Mouse (Mus musculus): ENCODE measurements at regions not wholly inside any gene's neighbourhood (a gene's known extent, or its start where the extent isn't known, plus 50 kb on each side); places are given as distances from the start of the nearest gene placed in this dataset.
A peak's percentile ranks its signal among the peaks of the same experiment; 100 is the strongest.

DNA sequence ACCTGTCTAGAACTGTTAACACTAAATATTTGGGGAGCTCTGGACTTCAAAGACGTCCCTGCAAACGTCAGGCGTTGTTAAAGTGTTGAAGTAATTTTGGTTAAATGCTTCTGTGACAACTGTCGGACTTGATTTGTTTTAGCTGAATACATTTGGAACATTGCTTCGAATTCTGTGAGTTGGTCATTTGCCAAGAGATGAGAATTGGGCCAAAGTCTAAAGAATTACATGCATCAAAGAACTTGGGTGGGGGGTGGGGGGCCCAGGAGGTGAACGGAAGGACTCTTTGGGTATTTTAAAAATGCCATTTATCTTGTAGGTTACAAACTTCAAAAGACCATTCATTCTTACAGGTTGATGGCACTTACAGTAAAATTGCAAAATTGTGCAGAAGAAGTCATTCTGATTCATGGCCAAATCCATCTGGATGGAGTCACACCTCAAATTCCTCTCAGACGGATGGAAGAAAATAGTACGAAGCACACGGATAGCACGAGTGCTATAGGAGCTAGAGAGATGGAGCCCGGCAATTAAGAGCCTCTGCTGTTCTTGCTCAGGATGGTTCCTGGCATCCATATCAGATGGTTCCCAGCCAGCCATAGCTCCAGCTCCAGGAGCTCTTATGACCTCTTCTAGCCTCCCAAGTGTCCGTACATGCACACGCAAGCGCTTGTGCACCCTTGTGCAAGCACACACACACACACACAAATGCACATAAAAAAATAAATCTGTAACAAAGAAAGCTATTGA lies 144.5 kb upstream of the Irx5 start:
- DNase-seq (ENCODE audit: low read depth, low spot score), result no peak

DNA sequence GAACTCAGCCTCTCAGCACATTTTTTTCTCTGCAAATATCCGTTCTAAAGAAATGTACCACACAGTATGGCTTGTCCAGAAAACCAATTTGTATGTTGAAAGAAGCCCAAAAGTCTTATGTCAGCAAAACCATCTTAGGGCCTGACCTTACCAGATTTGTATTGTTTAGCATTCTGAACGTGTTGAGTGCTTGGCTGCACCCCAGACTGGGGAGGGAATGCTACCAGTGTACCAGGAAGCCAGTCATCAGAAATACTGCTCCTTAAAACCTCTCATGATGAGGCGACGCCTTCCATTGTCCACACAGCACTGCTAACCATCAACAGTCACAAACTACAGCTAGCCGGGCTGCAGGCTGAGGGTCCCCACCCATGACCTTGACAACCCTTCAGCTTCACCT lies 148.3 kb upstream of the Irx5 start:
- DNase-seq (ENCODE audit: low read depth, low spot score), result peak; percentile 41

DNA sequence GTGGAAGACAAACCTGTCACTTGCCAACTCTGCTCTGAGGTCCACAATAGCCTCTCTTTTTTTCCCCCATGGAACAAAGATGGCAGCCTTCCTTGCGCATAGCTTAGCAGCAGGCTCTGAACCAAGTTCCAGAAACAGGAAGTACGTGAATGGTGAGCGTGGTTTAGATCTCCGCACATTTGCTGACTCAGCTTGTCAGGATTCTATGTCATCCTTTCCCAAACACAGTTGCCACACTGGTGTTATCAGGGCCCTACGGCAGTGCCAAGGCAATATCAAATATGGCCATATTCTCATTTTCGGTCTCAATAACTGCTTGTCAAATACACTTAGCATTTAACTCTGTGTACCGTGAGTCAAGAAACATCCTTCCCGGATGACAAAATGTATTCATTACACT lies 161.8 kb upstream of the Irx5 start:
- DNase-seq (ENCODE audit: low read depth, low spot score), result no peak

DNA sequence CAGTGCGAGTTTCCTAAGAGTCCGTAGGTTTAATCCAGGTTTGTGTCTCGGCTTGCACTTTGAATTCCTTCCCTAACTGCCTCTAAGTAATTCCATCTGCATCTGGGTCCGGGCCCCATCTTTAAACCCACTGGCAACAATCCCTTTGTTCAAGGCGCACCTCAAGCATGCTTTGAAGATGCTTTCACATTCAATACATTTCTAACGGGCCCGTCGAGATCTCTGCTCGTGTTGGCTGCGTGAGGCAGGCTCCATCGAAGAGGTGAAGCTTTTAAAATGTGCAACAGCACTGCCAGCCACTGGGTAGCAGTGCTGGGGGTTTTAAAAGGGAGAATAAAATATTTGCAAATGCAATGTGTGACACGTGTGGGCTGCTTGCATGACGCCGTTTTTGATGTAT lies 163.4 kb upstream of the Irx5 start:
- DNase-seq (ENCODE audit: low read depth, low spot score), result no peak

DNA sequence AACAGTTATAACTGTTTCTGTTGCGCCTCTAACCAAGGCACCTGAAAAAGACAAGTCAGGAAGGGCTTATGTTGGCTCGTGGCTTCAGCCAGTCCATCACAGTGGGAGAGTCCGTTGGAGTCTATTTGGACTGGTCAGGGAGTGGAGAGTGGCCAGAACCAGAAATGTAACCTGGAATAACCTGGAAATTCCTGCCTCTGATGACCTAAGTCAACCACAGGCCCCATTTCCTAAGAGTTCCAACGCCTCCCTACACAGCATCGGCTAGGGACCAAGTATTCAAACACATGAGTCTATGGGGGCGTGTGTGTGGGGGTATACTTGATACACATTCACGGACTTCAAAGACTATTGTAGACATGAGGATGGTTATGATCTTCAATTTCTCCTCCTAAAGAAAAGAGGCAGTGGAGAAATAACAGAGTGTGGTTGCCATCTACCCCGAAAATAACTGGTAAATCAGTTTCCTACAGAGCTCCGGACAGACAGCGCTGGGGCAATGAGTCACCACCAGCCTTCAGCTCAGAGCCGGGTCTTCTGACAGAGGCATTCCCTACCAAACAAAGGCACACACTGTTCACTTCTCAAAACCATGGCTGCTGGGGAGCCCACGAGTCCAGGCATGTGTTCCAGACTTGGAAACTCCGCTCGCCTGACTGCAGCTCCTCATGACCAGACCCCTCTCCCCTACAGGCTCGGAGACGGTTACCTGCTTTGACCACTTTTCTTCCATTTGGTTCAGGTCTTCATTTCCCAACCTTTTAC lies 167.0 kb upstream of the Irx5 start:
- DNase-seq (ENCODE audit: low read depth, low spot score), result no peak

DNA sequence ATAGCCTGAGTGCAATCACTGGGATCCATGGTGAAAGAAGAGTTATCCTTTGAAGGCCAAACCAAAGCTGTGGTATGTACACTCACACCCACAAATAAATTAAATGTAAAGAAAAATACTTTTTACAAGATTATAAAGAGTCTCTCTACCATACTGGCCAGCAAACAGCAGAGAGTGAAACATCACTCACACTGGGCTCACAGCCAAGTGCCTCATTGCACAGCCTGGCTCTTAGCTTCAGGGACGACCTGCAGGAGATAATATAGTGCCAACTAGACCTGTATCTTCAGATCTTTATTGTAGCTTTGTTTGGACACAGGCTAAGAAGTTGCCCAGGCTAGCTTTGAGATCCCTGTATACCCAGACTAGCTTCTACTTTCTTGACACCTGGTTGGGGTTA lies 174.1 kb upstream of the Irx5 start:
- DNase-seq (ENCODE audit: low read depth, low spot score), result no peak

DNA sequence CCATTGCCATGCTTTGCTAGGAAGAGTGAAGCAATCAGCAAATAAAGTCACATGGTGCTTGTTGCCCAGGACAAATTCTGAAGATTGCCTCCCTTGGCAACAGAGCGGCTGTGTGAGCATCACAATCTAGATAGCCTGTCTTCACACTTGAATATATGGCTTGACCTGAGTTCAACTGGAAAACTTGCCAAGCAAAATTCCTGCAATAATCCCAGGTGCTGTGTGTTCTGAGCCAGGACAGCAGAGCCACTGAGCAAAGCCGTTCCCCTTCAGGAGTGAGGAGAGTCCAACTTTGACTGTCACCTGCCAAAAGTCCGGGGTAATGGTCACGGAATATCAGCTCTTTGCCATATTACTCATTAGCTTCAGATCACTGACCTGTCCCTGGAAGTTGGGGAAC lies 176.8 kb upstream of the Irx5 start:
- no peak for DNase-seq (ENCODE audit: low read depth, low spot score)

DNA sequence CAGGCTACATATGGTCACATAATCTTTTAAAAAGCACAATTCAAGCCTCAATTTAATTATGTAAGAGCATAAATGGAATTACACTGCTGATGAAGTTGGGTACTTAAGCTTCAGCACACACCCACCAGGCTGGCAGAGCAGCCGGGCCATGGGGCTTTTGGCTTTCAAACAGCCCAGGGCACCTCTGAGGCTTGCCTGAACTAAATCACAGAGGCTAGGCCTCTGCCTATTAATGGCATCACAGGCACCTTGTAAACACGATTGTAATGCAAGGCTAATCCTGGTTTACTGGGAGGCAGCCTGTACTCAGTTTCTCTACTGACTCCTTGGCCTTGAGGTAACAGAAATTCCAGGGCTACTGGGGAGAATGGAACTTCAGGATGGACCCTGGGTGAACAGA lies 178.1 kb upstream of the Irx5 start:
- no peak for DNase-seq (ENCODE audit: low read depth, low spot score)

DNA sequence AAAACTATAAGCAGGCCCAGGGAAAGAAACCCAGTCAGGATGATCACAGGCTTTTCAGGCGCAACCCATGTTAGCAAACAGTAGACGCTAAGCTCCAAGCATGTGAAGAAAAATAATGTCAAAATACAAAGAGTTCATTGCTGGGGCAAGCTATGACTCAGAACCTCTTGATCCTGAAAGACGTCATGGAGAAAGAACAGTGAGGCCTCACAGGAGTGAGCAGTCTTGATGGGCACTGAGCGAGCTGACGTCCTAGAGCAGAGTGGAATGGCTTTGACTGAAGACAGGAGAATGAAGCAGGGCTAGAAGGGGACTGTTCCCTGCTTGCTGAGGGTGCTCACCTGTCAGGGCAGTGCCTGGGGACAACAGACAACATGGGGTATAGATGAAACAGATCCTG lies 181.3 kb upstream of the Irx5 start:
- DNase-seq (ENCODE audit: low read depth, low spot score), result no peak

DNA sequence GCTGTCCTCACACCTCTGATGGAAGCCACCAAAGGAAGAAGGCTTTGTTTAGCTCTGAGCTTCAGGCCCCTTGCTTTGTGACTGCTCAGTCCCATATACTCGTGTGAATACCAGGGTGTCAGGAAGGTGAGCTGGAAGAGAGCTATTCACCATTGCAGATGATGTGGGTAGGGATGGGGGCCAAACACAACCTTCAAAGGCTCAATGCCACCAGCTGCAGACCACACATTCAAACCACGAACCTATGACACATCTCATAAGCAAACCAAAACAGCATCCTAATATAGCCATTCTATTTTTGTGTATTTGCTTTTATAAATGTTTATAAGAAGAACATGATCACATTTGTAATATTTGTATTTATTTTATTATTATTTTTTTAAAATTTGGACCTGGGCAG lies 183.3 kb upstream of the Irx5 start:
- DNase-seq (ENCODE audit: low read depth, low spot score), result no peak

DNA sequence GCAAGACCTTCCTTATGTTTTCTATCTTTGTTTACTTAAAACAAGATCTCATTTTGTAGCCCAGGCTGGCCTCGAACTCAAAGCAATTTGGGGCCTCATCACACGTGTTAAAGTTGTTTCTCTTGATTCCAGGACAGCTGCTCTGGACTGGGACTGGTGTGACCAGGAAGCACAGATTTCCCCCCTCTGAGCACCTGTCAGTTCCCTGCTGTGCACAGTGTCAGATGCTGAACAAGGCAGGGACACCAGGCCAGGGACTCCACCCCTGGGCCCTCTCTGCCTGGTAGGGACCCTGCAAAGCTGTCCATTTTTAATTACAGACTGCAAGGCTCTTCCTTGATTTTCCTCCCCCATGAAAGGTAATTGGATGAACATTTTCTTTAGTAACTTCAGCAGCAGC lies 185.8 kb upstream of the Irx5 start:
- peak; percentile 8 for DNase-seq (ENCODE audit: low read depth, low spot score)

DNA sequence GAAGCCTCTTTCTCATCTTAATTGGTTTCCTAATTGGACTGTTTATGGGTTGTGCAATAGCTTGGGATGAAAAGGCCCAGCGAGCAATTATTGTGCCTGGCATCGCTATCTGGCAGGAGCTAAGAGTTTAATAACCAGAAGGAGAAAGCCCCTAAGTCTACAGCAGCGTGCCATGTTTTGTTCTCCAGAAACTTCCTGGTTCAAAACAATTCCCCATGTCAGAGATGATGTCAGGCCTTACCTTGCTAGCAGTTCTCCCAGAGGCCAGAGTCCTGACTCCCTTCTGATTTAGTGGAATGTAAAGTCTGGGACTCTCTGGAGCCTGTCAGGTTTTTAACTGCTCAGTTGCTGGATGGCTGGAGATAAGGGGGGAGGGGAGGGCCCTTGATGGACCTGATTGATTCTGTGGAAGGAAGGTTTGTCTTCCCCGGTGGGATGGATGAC lies 190.1 kb upstream of the Irx5 start:
- no peak for DNase-seq (ENCODE audit: low read depth, low spot score)

DNA sequence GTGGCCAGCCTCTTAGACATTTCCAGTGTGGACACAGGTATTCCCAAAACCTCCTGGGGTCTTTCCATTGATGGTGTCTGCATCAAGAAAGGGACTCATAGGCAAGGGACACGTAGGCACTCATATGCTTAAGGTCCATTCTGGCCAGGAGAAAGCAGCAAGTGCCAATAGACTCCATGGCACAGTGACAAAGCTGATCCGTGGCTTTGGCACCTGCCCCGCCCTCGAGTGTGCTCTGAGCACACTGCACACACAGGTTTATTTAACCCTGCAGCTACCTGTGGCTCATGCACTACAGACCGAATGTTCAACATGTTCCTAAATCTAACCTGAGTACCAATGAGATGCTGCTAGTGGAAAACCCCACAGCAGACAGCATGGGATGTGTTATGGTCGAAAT lies 192.1 kb upstream of the Irx5 start:
- no peak for DNase-seq (ENCODE audit: low read depth, low spot score)

DNA sequence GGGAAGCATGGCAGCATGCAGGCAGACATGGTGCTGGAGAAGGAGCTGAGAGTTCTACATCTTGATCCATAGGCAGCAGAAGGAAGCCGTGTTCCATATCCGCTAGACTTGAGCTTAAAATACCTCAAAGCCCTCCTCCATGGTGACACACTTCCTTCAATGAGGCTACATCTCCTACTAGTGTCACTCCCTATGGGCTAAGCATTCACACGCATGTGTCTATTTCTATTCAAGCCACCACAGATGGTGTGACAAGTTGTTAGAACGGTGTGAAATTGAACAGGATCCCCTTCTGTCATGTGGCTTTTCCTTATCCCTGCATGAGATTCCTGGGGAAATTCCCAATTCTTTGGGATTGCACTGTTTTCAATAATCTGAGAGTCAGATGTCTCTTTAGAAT lies 192.9 kb upstream of the Irx5 start:
- no peak for DNase-seq (ENCODE audit: low read depth, low spot score)

DNA sequence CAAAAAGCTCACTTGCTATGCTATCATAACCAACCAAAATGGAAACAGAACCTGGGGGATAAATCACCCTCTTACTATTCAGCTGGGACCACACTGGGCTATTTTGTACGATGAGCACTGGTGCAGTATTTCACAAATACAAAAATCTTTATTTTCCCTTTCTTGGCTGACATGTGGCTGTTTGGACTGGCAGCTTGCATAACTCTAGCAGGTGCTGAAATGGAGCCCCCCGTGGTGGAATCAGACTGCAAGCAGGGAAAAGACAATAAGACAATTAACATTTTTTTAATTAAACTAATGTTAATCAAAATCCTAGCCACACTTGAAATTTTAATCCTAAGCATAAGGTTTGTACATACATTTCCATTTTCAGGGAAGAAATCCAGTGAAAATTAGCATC lies 196.4 kb upstream of the Irx5 start:
- DNase-seq (ENCODE audit: low read depth, low spot score), result no peak

DNA sequence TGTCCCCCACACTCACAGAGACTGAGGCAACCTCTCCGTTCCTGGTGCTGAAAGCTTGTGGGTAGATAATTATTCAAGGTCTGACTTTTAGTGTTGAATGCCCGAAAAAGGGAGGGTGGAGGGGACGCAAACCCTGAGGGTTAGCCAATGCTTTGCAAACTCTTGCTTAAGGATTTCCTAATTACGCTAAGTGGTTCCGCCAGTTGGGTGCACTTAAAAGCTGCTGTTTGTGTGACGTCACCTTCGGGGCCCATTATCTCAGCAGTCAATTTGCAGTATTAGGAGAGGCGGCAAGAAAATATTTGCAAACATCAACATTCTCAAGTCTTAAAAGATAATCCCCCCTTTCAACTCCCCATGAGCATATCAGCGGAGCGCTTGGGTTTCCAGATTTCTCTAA lies 199.2 kb upstream of the Irx5 start:
- no peak for DNase-seq (ENCODE audit: low read depth, low spot score)

DNA sequence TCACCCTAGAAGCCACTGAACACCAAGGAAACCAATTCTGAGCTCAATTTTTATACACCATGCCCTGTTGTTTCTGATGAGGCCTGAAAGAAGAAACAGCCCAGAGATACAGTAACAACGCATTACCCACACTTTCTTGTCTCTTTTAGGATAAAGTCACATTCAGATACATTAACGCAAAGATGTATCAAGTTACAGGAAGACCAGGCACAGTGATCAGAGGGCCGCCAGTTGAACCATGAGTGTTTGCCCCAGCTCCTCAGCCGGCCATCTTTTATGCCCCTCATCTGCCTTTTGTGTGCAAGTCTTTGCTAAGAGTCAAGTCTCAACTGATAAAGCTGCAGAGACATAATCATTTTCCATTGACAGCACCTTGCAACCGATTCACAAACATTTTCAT lies 204.9 kb upstream of the Irx5 start:
- DNase-seq (ENCODE audit: low read depth, low spot score), result no peak

DNA sequence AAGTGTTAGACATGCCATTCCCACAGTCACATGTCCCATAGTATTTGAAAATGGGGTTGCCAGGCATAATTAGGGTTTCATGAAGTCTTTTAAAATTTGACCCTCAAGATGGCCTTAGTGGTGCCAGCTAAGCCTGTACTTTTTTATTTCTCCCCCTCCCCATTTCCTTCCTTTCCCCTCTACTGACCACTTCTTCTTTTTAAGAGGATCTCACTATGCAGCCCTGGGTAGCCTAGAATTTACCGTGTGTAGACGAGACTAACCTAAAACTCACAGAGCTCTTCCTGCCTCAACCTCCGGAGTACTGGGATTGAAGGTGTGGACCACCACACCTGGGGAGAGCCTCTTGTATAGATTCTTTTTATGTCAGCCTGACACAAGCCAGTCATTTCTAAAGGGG lies 209.8 kb upstream of the Irx5 start:
- DNase-seq (ENCODE audit: low read depth, low spot score), result no peak

DNA sequence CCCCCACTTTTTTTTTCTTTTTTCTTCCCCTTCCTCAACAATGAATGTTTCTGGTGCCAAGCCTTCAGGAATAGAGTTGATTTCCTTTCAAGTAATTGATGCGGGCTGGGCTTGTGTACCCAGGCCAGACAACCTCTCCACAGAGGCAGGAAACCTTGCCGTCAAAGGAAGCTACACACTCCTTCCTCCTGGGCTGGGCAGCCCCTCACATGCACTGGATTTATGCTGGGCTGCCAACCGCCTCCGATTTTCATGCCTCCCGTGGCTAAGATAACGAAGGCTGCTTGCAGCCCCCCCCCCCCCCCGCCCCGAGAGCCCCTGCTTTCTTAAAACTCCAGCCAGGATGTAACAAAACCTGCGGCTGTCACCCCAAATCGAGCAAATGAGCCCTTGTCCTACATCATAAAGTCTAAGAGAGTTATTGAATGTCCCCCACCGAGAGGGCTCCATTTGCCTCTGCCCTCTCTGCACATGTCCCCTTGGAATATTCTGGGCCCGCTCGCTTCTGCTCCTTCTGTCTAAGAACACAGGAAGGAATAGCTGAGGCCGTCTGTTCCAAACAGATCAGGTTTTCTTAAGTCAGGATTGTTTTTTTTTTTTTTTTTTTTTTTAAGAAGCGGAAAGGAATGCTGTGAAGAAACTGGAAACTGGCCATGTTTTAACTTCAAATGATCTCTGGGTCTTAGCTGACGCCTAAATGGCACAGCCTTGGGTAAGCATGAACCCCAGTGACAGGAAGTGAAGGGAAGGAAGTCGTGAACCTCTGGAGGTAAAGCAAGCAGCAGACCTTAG lies 220.1 kb upstream of the Irx5 start:
- no peak for DNase-seq (ENCODE audit: low read depth, low spot score)

DNA sequence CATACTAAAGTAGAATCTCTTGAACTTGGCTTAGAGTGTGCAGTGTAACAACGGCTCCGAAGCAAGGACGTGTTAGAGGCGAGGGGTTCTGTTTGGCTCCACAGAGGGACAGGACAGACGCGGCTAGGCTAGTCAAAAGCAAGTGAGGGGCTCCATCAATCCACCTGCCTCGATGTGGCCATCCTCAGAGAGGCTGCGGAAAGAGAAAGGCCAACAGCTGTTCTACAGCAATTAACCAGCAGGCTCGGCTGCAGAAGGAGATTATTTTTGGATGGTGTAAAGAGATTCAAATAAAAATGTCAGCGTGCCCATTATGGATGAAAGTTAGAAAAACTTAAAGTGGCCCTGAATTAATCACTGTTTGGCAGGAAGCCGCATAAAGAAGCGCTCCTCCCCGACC lies 221.0 kb upstream of the Irx5 start:
- no peak for DNase-seq (ENCODE audit: low read depth, low spot score)

DNA sequence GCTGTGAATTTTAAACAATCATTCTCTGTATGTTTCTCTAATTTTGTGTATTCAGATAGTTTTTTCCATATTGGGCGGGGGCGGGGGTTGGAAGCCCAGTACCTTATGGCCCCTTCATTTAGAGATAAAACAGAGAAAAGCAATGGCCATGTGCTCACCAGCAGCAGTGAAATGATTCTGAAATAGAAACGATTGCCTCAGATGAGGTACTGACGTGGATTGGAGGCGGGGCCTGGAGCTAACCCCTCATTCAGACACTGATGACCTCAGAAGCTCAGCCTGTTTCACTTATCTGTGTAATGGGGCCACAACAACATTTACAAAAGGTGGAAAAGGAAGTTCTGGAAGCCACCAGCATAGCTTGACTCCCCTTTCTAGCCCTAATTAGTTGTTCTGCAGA lies 223.0 kb upstream of the Irx5 start:
- peak; percentile 51 for DNase-seq (ENCODE audit: low read depth, low spot score)
